Mouse (Mus musculus): ENCODE measurements around the gene Ankrd39. TPM values are rescaled to one million over a fixed set of nuclear protein-coding genes. Genes with fewer than 3 reads are reported as not detected.
"Not testable (repeated sequence)": the region's sequence is repeated elsewhere in the genome, so short reads cannot be mapped to it uniquely, and the experiment has no call there.

The Ankrd39 gene
- polyA plus RNA-seq, 1 experiment from 2014 or later: 17.8 TPM

GRCm38 (mm10) chr1:36542925-36543324 lies 4.3 kb downstream of the Ankrd39 start:
- H3K27ac ChIP-seq (replicated peaks): no peak overlapping the region
- WGBS: 95% methylated on average over 9 of the region's 9 CpGs
- H3K4me3 ChIP-seq: no peak overlapping the region
- peaks cover 21% of the 10 kb centered on the region for H3K4me1 ChIP-seq
- peaks cover 39% of the 10 kb centered on the region for H3K36me3 ChIP-seq
- H3K9me3 ChIP-seq (replicated peaks): no peaks in the 10 kb centered on the region
- DNase-seq (ENCODE audit: low spot score): no peak
- H3K27me3 ChIP-seq (ENCODE audit: low read depth, poor library complexity, severe bottlenecking): no peaks in the 10 kb centered on the region

DNA sequence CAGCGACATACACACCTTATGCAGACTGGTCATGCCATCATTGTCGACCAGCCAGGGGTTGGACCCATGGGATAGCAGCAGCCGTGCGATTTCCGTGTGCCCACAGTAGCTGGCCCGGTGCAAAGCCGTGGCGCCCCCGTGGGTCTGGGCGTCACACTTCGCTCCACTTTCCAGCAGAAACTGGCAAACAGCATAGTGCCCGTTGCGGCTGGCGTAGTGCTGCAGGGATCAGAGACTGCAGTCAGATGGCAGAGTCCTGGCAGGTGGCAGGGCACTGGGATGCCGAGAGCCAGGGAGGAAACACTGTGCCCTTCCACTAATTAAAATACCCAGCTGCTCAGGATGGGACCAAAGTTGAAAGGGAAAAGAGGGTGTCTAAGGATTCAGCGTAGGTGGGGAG lies 5.4 kb downstream of the Ankrd39 start:
- H3K9me3 ChIP-seq (replicated peaks): no peaks in the 10 kb centered on the region
- DNase-seq (ENCODE audit: low spot score): no peak
- WGBS: 95% methylated on average over 16 of the region's 16 CpGs
- peaks cover 39% of the 10 kb centered on the region for H3K36me3 ChIP-seq
- no peaks in the 10 kb centered on the region for H3K27me3 ChIP-seq (ENCODE audit: low read depth, poor library complexity, severe bottlenecking)
- H3K4me1 ChIP-seq: peaks cover 14% of the 10 kb centered on the region
- no peak overlapping the region for H3K27ac ChIP-seq (replicated peaks)
- H3K4me3 ChIP-seq: no peak overlapping the region

DNA sequence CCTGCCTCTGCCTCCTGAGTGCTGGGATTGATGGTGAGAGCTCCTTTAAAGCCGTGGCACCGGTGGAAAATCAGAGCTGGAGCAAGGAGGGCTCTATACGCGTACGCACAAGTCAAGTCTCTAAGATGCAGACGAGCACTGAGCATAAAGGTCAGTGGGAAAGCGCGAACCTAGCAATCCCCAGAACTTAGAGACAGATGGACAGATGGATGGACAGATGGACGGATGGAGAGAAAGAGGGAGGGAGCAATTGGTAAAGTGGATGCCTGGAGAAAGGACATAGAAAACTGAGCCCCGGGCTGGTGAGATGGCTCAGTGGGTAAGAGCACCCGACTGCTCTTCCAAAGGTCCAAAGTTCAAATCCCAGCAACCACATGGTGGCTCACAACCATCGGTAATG lies 6.4 kb downstream of the Ankrd39 start:
- H3K36me3 ChIP-seq: peaks cover 39% of the 10 kb centered on the region
- 91% methylated on average over 12 of the region's 12 CpGs for WGBS

DNA sequence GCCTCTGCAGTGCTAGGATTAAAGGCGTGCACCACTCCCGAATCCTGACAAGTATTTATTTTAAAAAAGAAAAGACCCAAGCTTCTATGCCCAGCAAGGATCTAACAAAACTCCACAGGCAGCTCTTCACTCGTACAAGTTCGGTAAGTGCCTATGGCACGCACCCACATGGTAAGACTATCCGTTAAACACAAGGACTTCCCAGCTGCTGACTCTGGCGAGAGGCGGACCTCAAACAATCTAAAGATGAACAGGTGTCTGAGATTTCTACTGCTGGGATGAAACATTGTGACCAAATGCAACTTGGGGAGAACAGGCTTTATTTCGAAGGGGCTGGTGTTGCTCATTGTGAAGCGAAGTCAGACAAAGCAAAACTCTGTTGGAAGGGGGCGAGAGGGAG lies 7.1 kb downstream of the Ankrd39 start:
- H3K9me3 ChIP-seq (replicated peaks): no peaks in the 10 kb centered on the region
- H3K36me3 ChIP-seq: peaks cover 39% of the 10 kb centered on the region
- no peak for DNase-seq (ENCODE audit: low spot score)
- no peaks in the 10 kb centered on the region for H3K4me1 ChIP-seq
- no peaks in the 10 kb centered on the region for H3K27me3 ChIP-seq (ENCODE audit: low read depth, poor library complexity, severe bottlenecking)
- H3K4me3 ChIP-seq: no peak overlapping the region
- H3K27ac ChIP-seq (replicated peaks): no peak overlapping the region
- WGBS: 90% methylated on average over 11 of the region's 11 CpGs

More for the DNA sequence above, 6.4 kb downstream of the Ankrd39 start:
- peaks cover 4% of the 10 kb centered on the region; the same call in 1 of the 2 replicates for H3K4me1 ChIP-seq
- H3K9me3 ChIP-seq (replicated peaks): no peaks in the 10 kb centered on the region
- H3K27me3 ChIP-seq (ENCODE audit: low read depth, poor library complexity, severe bottlenecking): no peaks in the 10 kb centered on the region
- H3K4me3 ChIP-seq: no peak overlapping the region
- no peak overlapping the region for H3K27ac ChIP-seq (replicated peaks)
- DNase-seq (ENCODE audit: low spot score): no peak

- Histone ChIP-seq H3K4me3 (no peak within 1 kb of the TSS), H3K27ac (replicated peaks) (no peak within 1 kb of the TSS), H3K36me3 (peaks cover 39% of the 10 kb centered on the region), H3K9me3 (replicated peaks) (no peaks in the 10 kb centered on the region), H3K27me3 (ENCODE audit: low read depth, poor library complexity, severe bottlenecking) (no peaks in the 10 kb centered on the region), H3K4me1 (no peaks in the 10 kb centered on the region)
- WGBS: 77% methylated on average over 9 of the region's 9 CpGs
- DNase-seq (ENCODE audit: low spot score): no peak
These were observed 8.1 kb downstream of the Ankrd39 start, which contains the start of gene Gm42417 for GRCm38 (mm10) chr1:36539186-36539585. Gene Gm42417, minus strand, starts transcription at chr1:36539429.

- no peaks in the 10 kb centered on the region for H3K9me3 ChIP-seq (replicated peaks)
- H3K4me1 ChIP-seq: no peaks in the 10 kb centered on the region
- no peak for DNase-seq (ENCODE audit: low spot score)
- 92% methylated on average over 4 of the region's 4 CpGs for WGBS
- peaks cover 39% of the 10 kb centered on the region for H3K36me3 ChIP-seq
- no peaks in the 10 kb centered on the region for H3K27me3 ChIP-seq (ENCODE audit: low read depth, poor library complexity, severe bottlenecking)
- no peak overlapping the region for H3K4me3 ChIP-seq
- H3K27ac ChIP-seq (replicated peaks): no peak overlapping the region
These were observed 8.5 kb downstream of the Ankrd39 start for GRCm38 (mm10) chr1:36538727-36539126.

GRCm38 (mm10) chr1:36536783-36537182 lies 10.5 kb downstream of the Ankrd39 start, which contains the start of gene Ankrd23:
Gene Ankrd23, minus strand, starts transcription at chr1:36536883.
- H3K4me3 ChIP-seq; H3K27me3 ChIP-seq (ENCODE audit: low read depth, poor library complexity, severe bottlenecking); DNase-seq (ENCODE audit: low spot score); H3K9me3 ChIP-seq (replicated peaks); H3K4me1 ChIP-seq; H3K27ac ChIP-seq (replicated peaks): not testable (repeated sequence)
- 93% methylated on average over 9 of the region's 9 CpGs for WGBS
- peaks cover 36% of the 10 kb centered on the region for H3K36me3 ChIP-seq

- DNase-seq (ENCODE audit: low spot score): no peak
- no peak overlapping the region for H3K27ac ChIP-seq (replicated peaks)
- WGBS: 84% methylated on average over 8 of the region's 8 CpGs
- peaks cover 36% of the 10 kb centered on the region for H3K36me3 ChIP-seq
- H3K9me3 ChIP-seq (replicated peaks): no peaks in the 10 kb centered on the region
- no peak overlapping the region for H3K4me3 ChIP-seq
- no peaks in the 10 kb centered on the region for H3K4me1 ChIP-seq
- H3K27me3 ChIP-seq (ENCODE audit: low read depth, poor library complexity, severe bottlenecking): no peaks in the 10 kb centered on the region
These were observed 10.9 kb downstream of the Ankrd39 start for GRCm38 (mm10) chr1:36536397-36536728.

DNA sequence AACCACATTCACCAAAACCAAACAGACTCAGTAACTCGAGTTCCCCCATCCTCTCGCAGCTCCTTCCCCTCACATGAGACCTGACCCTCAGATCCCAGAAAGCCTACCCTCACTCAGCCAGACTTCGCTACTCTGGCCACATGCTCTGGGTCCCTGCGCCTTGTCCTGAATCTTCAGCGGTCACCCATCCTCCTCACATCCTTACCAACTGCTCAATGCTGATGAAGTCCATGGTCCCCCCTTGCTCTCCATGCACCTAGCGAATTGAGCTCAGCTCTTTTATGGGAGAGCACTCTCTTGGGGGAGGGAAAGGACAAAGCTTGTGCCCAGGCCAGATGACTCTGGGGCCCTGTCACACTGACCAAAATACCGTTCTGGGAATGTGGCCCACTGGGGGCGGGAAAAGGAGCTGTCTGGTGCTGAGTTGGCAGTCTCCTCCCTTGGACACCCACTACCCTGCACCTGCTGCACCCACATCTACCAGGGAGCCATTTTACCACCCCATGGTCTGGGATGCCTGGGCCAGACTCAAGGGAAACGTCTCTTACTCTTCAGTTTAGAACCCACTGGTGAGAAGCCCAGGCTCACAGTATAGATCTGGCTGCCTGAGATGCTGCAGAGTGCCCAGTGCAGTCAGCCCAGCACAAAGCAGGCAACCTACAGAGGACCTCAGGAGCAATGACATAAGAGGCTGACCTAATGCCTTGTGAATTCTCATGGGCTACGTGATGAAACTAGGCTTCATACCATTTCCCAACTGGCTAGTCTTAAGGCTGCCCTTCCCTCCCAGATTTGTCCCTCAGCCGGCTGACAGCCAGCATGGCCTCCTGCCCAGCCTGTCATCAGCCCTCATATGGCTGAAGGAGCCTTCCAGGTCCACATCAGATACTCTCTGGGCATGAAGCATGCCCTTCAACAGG lies 11.5 kb downstream of the Ankrd39 start:
- Histone ChIP-seq H3K27ac (replicated peaks) (no peak overlapping the region), H3K36me3 (peaks cover 34% of the 10 kb centered on the region), H3K4me1 (no peaks in the 10 kb centered on the region), H3K27me3 (ENCODE audit: low read depth, poor library complexity, severe bottlenecking) (no peaks in the 10 kb centered on the region), H3K9me3 (replicated peaks) (no peaks in the 10 kb centered on the region), H3K4me3 (no peak overlapping the region)
- 89% methylated on average over 11 of the region's 11 CpGs for WGBS
- DNase-seq (ENCODE audit: low spot score): no peak

- Histone ChIP-seq H3K4me1 (no peaks in the 10 kb centered on the region), H3K9me3 (replicated peaks) (no peaks in the 10 kb centered on the region), H3K36me3 (peaks cover 29% of the 10 kb centered on the region), H3K27ac (replicated peaks) (no peak overlapping the region), H3K27me3 (ENCODE audit: low read depth, poor library complexity, severe bottlenecking) (no peaks in the 10 kb centered on the region), H3K4me3 (no peak overlapping the region)
- WGBS: 86% methylated on average over 6 of the region's 6 CpGs
- no peak for DNase-seq (ENCODE audit: low spot score)
These were observed 12.6 kb downstream of the Ankrd39 start for GRCm38 (mm10) chr1:36534595-36535058.

GRCm38 (mm10) chr1:36533546-36533945 lies 13.7 kb downstream of the Ankrd39 start:
- no peak for DNase-seq (ENCODE audit: low spot score)
- Histone ChIP-seq H3K27ac (replicated peaks) (no peak overlapping the region; the same call in 1 of the 2 replicates), H3K4me1 (peaks cover under 1% of the 10 kb centered on the region; the same call in 1 of the 2 replicates), H3K4me3 (no peak overlapping the region), H3K27me3 (ENCODE audit: low read depth, poor library complexity, severe bottlenecking) (no peaks in the 10 kb centered on the region), H3K9me3 (replicated peaks) (no peaks in the 10 kb centered on the region), H3K36me3 (peaks cover 19% of the 10 kb centered on the region)
- WGBS: 89% methylated on average over 6 of the region's 6 CpGs

DNA sequence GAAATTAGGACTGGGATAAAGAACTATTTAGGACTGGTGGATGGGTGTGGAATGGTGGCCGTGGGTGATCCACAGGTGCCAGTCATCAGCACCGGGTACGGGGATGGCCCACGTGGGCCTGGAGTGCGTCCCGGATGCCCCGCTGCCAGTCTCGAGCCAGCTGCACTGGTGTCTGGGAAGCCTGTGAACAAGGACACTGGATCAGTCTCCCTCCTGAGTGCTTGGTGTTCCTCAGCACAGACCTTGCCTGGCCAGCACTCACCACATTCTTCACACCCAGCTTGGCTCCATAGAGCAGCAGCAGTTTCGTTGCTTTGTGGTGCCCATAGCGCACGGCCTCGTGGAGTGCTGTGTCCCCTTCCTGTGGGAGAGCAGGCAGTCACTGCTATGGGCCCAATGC lies 15.8 kb downstream of the Ankrd39 start:
- no peak for DNase-seq (ENCODE audit: low spot score)
- H3K36me3 ChIP-seq: peaks cover 27% of the 10 kb centered on the region

DNA sequence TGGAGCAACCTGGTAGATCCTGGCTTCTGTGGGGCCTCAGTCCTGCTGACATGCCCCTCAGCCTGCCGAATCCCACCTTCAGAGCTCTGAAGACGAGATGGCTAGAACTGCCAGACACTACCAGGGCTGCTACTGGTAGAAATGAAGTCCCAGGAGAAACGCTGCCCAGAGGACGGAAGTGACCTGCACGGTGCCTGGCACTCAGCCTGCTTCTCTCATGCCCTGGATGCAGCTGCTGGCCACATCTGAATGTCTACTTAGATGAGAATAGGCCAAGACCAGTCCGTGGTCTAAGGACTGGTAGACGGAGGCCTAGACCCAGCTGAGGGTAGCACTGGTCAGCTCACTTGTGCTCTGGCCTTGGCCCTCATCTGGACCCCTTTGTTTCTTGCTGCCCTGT lies 16.3 kb downstream of the Ankrd39 start:
- Histone ChIP-seq H3K27me3 (ENCODE audit: low read depth, poor library complexity, severe bottlenecking) (no peaks in the 10 kb centered on the region), H3K27ac (replicated peaks) (no peak overlapping the region), H3K4me1 (peaks cover 5% of the 10 kb centered on the region; the same call in 1 of the 2 replicates), H3K36me3 (peaks cover 32% of the 10 kb centered on the region), H3K9me3 (replicated peaks) (no peaks in the 10 kb centered on the region), H3K4me3 (no peak overlapping the region)
- no peak for DNase-seq (ENCODE audit: low spot score)
- WGBS: 91% methylated on average over 7 of the region's 7 CpGs

More for the DNA sequence above, 15.8 kb downstream of the Ankrd39 start:
- WGBS: 91% methylated on average over 12 of the region's 12 CpGs
- H3K27me3 ChIP-seq (ENCODE audit: low read depth, poor library complexity, severe bottlenecking): no peaks in the 10 kb centered on the region
- no peaks in the 10 kb centered on the region for H3K9me3 ChIP-seq (replicated peaks)
- no peak overlapping the region for H3K27ac ChIP-seq (replicated peaks)
- H3K4me1 ChIP-seq: peaks cover 5% of the 10 kb centered on the region; the same call in 1 of the 2 replicates
- no peak overlapping the region for H3K4me3 ChIP-seq

Measured in midbrain, embryonic 10.5 days (tissue).